Mouse (Mus musculus) layer of hippocampus, adult 18-20 months (tissue): Measurements from ENCODE around the gene Neurog3. TPM values are rescaled to one million over a fixed set of nuclear protein-coding genes. Genes with fewer than 3 reads are reported as not detected.

Experiments
- DNase-seq, 2 experiments: peaks; one replicate each; pipeline ENCODE4 v3.0.0; 2022; ENCODE audit warnings: low spot score in 2 of 2
- total RNA-seq, 2 experiments: library from RNA; stranded (reverse); gene quantifications; 2 replicates each; pipeline ENCODE4 v1.2.3; 2021

Gene Neurog3
- total RNA-seq, 2 experiments from 2014 or later = not detected

- no peak for DNase-seq
Observed at GRCm38 (mm10) chr10:62137150-62137549, 4.3 kb downstream of the Neurog3 start.

GRCm38 (mm10) chr10:62138040-62138439 lies 5.2 kb downstream of the Neurog3 start:
- no peak for DNase-seq

GRCm38 (mm10) chr10:62143820-62144219 lies 10.9 kb downstream of the Neurog3 start, which contains the start of gene Fam241b:
Gene Fam241b, minus strand, starts transcription at chr10:62143920.
- no peak for DNase-seq

- no peak for DNase-seq
Observed at GRCm38 (mm10) chr10:62145957-62146356, 13.1 kb downstream of the Neurog3 start.

- no peak for DNase-seq
Observed at GRCm38 (mm10) chr10:62147466-62148248, 14.8 kb downstream of the Neurog3 start.

GRCm38 (mm10) chr10:62149929-62150328 lies 17.0 kb downstream of the Neurog3 start:
- no peak for DNase-seq

GRCm38 (mm10) chr10:62162410-62162809 lies 29.5 kb downstream of the Neurog3 start:
- DNase-seq = no peak

- DNase-seq = no peak
Observed at GRCm38 (mm10) chr10:62172841-62173553, 40.1 kb downstream of the Neurog3 start.

- DNase-seq = no peak
Observed at GRCm38 (mm10) chr10:62173941-62174448, 41.1 kb downstream of the Neurog3 start.

- no peak for DNase-seq
Observed at GRCm38 (mm10) chr10:62174533-62175313, 41.8 kb downstream of the Neurog3 start.

GRCm38 (mm10) chr10:62179944-62180343 lies 47.1 kb downstream of the Neurog3 start:
- no peak for DNase-seq

GRCm38 (mm10) chr10:62181701-62182100 lies 48.8 kb downstream of the Neurog3 start:
- no peak for DNase-seq

GRCm38 (mm10) chr10:62182471-62183014 lies 49.7 kb downstream of the Neurog3 start:
- no peak for DNase-seq

- DNase-seq = peak; percentile 89 to 99
Observed at GRCm38 (mm10) chr10:62183053-62183452, 50.2 kb downstream of the Neurog3 start.

Other genes with a start within 250 kb of the Neurog3 start
- 1 to 10 TPM in 1 of 2 experiments, under 1 TPM in 1; 0.91 to 1.5 TPM for gene Col13a1, start 154.0 kb upstream of the Neurog3 start, total RNA-seq
- gene Fam241b, start 10.8 kb downstream of the Neurog3 start, total RNA-seq = 10 to 100 TPM; 37.5 to 48.0 TPM
- gene Tspan15, start 98.2 kb downstream of the Neurog3 start, total RNA-seq = 10 to 100 TPM; 16.0 to 18.5 TPM
- gene Tacr2, start 119.3 kb downstream of the Neurog3 start, total RNA-seq = under 1 TPM; 0.23 to 0.27 TPM
- gene Hk1, start 246.8 kb downstream of the Neurog3 start, total RNA-seq = 100 to 1,000 TPM; 311 to 316 TPM